Mouse (Mus musculus): ENCODE results near the gene Six3.

GRCm38 (mm10) chr17:85609094-85609425 is 4.3 kb upstream of the Six3 start:
- TF ChIP-seq CTCF (IDR thresholded peaks at IDR 0.05; ENCODE audit: extremely low read depth, insufficient read length, insufficient replicate concordance, low read depth, low read length): no peak
- no peak for TF ChIP-seq POLR2A (IDR thresholded peaks at IDR 0.05; ENCODE audit: low read depth, low read length)
